Mouse (Mus musculus): Measurements from ENCODE around the gene Ighmbp2.

Gene Ighmbp2

DNA sequence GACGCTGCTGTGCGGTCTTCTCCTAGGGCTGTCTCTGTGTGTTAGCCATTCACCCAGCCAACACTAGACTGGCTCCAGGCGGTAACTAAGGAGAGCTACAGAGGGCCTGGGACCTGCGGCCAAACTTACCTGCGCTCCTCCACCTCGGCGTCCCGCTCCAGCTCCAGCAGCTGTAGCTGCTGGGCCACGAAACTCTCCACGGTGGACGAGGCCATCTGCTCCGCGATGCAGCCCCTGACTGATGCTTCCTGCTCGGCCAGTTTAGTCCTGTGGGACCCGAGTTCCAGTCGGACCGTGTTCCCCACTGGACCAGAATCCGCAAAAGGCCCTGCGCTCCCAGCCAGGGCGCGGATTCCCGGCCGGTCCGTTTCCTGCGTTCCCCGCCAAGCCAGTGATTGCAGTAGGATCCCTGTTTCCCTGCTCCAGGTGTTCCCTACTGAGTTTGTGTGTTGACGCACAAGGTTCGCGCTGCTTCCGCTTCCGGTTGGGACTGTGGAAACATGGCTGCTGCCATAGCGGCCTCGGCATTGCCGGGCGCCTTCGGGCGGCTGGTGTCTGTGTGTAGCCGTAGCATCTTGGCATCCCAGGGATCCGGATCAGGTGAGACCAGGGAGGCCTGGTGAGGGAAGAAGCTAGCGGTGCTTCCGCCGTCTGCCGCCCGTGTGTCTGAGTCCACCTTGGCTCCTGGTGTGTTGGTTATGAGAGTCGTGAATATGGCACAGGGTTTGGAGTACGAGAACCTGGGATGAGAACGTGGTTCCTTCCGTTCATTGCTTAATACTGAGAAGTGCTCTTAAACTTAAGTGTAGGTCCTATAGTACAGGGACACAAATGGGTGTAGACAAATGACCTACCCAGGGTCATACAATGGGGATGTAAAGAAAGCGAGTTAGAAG lies at the start of gene Ighmbp2, which contains the start of gene Mrpl21:
Ighmbp2 (minus strand) TSS at position 446 of the 896 bp plus-strand sequence.
Mrpl21 (plus strand) TSS at position 330 of the 896 bp plus-strand sequence.
- DNase-seq, result peak; percentile 92 to 95

DNA sequence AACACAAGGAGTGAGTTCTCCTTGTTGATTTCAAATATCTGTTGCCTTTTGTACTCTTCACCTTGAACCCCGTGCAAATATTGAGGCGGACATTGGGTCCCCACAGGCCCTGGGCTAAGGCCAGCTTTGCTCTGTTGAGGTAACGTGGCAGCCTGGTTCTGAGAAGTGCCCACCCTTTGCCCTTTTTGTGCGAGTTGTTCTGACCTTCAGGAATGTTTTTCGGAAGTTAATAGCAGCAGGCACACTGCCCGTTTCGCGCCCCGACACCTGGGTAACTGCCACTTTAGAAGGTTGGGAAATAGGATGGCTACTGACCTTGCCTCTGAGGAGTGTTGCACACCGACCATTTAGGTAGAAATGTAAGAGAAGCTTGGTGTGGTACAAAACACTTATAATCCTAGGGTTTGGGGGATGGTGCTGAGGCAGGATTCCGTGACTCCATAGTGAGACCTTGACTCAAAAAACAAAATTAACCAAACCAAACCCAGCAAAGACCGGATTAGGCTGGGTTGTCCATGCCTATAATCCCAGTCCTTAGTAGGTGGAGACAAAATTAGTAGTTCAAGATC lies 43.7 kb upstream of the Ighmbp2 start:
- peak; percentile 39 to 59 for DNase-seq

DNA sequence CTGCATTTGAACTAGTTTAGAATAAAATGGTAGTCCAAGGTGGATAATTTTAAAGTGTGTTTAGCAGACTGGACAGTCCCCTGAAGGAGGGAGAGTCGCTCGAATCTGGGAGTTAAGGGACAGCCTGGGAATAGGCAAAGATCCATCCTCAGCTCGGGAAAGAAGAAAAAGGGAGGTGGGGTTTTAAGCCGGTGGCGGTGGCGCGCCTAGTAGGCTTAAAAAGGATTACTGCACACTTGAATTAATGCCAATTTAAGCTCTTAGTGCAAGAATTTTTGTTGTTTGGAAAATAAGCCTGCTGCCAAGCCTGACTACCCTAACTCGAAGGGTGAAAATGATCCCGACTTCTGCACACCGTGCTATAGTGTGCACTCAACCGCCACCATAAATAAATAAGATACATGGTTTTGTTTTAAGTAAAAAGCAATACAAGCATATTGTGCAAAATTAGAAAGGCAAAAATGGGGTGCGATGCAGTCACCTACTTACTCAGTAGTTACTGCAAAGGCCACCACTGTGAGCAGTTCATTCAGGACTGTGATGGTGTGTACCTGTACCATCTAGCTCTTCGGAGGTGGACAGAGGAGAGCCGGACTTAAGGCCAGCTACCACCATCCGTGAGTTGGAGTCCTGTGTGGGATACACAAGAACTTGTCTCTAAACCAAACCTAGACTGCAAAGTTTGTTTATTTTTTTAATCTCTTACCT lies 43.1 kb upstream of the Ighmbp2 start:
- peak; percentile 35 to 62 for DNase-seq

DNA sequence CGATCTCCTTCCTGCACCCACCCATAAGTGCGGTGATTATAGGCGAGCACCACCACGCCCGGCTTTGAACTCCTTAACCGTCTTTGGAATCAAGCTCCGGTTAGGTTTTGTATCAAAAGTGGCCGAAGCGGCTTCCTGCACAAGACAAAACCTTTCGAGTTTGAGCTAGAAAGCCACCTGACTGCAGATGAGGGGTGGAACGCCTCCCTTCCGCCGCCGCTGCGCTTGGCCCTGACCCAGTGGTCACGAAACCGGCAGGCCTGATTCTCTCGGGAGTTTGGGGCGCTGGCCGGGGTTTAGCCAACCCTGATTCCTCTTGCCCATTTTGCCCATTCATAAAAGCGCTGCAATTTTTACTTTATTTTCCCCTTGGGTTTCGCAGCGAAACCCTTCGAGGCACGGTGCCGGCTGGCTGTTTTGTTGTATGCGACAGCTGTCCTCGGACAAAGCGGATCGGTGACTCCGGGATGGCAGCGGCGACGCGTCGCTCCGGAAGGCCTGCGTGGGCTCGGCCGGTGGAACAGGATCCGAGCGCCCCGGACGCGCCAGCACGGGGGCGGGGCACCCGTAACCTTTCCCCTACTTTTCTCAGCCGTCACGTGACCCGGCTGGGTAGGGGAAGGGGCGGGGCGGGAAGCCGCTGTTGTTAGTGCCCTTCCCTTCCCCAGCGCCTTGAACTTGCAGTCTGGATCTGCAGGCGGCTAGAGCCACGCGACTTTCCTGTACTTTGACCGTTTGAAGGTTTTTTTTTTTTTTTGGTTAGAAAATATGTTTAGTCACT lies 42.3 kb upstream of the Ighmbp2 start:
- peak; percentile 96 to 98 for DNase-seq

DNA sequence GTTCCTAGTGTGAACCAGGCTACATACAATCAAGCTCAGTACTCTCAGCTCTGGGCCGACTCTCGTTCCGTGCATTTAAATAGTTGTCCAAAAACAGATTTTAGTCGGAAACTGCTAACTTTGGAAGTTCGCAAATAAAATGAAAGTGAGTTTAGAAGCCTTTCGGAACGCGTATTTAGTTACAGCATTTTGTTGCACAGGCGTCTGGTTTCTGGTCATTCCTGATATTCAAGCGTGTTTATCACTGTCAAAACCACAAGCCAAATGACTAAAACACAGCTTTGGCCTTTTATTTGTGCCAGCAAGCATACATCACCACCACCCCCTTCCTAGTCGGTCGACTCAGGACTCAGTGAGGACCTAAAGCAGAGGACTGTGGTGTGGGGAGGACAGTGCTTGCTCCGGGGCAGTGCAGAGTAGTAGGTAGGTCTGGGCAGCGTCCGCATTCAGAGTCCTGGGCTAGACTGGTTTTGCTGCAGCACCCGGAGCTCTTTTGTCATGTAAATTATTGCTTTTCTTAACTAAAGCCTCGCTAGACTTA lies 41.5 kb upstream of the Ighmbp2 start:
- peak; percentile 33 to 57 for DNase-seq

DNA sequence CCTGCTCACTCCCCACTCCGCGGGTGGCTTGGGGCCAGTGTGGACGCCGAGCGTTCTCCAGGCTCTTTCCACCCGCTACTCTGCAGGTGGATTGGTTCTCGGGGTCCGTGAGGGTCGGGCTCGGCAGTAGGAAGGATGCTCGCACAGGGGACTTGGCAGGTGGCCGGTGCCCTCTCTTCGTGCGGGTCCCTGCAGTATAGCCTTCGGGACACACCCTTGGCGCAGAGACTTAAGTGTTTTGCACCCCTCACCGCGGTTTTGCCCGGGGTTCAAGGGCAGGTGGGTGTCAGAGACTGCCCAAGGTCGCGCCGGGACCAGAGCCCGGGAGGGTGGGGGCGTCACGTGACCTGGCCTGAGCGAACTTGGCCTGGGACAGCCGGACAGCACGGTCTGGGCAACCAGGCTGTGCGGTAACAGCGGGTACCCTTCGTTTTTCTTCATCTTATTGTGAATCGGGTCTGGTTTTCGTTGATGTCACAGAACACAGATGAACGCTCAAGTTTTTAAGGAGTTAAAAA lies 41.0 kb upstream of the Ighmbp2 start:
- DNase-seq, result peak; percentile 80 to 86

DNA sequence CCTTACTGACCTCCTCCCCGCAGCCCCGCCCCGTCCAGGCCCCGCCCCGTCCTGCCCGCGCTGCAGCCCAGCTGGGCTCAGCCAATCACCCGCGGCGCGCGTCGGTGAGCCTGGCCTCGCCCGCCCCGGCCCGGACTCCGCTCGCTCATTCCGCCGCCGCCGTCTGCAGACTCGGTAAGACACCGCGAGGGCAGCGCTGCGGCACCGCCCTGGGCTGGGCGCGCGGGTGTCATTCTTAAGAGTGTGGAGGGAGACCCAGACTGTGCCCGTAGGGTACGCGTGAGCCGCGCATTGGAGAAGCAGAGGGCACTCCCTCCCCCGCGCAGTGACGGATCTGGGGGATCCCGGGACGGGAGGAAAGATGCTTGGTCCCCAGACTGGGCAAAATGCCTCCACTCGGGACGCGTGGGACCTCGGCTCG lies 40.4 kb upstream of the Ighmbp2 start:
- peak; percentile 93 to 96 for DNase-seq

DNA sequence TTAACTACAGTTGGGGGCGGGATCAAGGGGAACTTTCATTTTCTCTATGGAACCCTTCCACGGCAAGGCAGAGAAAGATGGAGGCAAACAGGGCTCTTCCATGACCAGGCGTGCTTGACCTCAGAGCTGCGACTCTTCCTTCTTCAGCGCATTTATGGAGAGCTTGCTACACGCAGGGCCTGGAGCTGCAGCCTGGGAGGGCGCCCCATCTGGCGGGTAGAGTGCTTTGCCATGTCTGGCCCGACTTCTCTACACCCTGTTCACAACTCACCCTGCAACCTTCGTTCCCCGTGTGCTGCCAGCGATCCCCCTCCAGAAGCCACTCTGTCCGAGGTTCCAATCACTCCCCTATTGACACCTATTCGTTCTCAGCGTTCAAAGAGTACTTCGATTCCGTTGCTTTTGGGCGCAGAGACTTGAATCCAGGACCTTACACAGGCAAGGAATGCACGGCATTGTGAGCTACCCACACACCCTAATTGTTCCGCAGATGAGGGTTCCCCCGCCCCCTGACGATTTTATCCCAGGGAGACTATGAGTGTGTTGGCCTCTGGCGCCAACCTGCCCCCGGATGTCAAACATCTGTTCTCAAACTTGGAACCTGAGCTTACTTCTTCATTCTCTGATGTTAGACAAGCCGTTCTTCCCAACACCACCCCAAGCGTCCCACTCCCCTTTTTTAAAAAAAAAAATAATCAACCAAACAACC lies 39.6 kb upstream of the Ighmbp2 start, which contains the start of gene Cpt1a:
Cpt1a (plus strand) TSS at position 74 of the 709 bp plus-strand sequence.
- peak; percentile 61 to 81 for DNase-seq

DNA sequence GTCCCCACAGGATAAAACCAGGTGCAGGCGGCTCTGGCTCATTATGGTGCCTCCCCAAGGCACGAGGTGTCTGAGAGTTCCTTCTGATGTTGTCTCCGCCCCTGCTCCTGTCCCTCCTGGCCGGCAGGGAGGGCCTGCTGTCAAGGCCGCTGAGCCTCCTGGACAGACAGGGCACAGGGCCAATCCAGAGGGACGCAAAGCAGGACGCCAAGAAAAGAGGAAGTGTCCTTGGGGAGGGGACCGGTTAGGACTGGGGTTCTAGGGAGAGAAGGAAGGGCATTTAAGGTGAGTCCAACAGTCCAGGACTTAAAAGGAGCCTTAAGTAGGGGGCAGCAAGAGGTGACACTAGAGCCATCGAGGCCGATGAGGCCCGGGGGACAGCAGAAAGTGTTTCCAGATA lies 38.8 kb upstream of the Ighmbp2 start:
- DNase-seq, result peak; percentile 86 to 92

DNA sequence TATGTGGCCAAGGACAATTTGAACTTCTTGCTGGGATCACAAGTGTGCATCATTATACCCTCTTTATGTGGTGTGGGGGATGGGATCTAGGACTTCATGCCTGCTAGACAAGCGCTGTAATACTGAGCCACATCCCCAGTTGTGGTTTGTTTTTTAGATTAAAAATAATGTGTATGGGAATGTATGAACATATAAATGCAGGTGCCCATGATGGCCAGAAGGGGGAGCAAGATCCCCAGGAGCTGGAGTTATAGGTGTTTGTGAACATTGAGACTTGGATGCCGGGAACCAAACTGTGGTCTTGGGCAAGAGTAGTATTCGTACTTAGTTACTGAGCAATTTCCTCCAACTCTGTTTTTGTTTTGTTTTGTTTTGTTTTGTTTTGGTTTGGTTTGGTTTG lies 38.0 kb upstream of the Ighmbp2 start:
- no peak for DNase-seq

DNA sequence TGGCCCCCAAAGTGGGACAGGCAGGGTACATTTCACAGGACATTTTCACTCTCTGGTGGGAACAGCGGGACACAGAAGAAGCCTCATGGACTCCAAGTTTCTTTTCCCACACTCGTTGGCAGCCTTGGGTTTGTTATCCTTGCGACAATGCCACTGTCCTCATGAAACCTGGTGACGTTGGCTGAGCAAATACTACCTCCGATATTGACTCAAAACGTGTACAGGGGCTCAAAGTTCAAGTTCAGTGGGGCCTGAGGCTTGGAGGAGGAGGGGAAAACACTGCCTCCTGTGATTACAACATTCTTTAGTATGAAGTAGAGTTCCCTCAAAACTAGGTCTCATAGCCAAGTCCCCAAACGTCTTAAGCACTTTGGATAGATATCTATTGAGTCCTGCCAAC lies 37.3 kb upstream of the Ighmbp2 start:
- no peak for DNase-seq

DNA sequence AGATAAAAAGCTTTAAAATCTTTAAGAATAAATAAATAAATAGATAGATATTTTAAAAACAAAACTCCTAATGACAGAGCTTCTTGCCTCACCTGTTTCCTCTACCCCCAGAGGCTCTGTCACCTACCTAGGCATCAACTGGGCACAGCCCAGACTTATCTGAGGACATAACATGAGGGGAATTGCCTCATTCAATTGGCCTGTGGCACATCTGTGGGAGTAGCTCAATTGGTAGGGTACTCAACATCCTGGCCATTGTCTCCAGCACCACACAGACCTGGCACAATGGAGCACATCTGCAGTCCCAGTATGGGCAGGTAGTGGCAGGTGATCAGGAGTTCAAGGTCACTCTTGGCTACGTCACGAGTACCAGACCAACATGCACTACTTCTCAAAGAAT lies 36.5 kb upstream of the Ighmbp2 start:
- no peak for DNase-seq

DNA sequence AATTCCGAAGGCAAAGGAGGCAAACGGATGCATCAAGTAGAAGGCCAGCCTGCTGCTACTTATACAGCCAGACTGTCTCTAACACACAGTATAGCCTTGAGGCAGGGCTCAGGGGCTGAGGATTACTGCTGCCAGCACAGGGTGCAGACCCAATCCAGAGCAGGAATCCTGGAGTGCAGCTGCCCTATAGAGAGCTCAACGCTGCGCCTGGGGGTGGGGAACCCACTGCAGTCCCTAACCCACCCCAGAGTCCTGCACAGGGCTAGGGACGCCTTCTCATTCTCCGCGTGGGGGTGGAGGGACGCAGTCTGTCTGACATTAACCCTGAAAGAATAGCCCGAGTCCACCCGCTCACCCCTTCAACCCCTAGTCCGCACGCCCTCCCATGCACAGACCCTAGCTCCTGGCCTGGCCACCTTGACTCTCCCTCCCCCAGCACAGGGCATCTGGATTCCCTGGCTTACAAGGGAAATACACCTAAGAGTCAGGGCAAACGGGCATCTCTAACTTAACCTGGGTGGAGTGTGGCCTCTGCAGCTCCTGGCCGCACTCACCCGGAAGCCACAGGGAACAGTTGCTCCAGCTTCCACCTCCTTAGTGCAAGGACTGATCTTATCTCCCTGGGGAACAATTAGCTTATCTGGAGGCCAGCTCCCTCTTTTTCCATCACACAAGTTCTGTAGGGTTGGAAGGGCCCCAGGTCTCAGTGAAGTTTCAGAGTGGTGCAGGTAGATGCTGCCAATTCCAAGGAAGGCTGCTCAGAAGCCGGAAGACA lies 24.5 kb upstream of the Ighmbp2 start:
- DNase-seq, result no peak

DNA sequence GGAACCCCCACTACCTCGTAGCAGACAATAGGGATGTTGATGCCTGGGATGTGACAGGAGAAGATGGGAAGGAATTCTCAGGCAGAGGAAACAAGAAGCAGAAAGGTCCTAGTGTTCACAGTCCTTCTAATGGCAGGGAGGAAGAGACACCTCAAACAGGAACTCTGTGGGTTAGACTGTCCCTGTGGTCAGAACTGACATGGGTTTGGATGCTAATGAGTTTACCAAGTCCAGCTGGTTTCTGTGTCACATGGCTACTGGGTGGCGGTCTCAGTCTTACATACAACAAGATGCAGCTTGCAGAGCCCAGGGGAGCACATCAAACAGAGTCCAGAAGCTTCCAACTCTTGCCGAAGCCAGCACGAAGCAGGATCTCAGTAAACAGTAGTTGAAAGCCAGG lies 21.2 kb upstream of the Ighmbp2 start:
- no peak for DNase-seq

DNA sequence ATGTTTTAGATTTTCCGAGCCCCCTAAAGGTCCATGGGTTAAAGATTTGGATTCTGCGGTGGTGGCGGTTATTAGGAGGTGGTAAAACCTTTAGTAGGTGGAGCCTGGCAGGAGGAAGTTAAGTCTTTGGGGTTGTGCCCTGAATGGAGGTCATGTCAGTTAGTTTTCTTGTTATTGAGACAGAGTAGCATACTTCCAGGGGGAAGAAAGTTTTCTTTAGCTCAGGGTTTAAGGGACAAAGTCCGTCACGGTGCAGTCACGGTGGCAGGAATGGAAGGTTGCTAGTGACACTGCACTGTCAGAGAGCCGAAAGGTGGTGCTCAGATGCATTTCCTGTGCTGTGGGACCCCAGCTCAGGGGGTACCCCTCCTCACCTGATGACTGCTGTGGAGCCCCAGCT lies 15.0 kb upstream of the Ighmbp2 start:
- DNase-seq, result no peak

DNA sequence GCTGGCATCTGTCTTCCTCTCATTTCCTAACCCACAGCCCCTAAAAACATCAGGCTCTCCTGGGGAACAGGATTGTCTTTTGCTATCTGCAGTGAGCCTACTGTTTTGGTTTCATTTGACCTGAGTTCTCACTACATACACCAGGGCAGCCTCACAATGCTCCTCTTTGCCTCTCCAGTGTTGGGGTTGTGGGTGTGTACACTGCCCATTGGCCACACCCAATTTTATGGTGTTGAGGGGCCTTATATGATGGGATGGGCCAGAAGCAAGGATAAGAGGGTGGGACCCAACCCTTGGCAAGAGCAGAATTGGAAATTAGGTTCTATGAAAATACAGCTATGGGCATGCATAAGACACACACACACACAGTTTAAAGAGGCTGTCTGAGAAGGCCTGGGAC lies 14.2 kb upstream of the Ighmbp2 start:
- DNase-seq, result no peak

DNA sequence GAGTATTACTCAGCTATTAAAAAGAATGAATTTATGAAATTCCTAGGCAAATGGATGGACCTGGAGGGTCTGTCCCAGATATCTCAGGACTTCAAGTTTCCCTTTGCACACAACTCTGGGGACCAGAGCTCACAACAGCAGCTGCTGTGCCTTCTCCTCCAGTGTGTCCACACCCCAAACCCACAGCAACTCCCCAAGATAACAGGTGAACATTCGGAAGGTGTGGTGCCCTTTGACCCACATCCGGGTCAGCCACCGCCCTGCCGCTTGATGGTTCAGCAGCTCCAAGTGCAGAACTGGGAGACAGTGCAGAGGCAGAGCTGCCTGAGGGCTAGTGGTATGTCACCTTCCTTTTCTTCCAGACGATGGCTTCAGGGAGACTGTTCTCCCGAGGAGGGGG lies 12.4 kb upstream of the Ighmbp2 start:
- DNase-seq, result no peak

DNA sequence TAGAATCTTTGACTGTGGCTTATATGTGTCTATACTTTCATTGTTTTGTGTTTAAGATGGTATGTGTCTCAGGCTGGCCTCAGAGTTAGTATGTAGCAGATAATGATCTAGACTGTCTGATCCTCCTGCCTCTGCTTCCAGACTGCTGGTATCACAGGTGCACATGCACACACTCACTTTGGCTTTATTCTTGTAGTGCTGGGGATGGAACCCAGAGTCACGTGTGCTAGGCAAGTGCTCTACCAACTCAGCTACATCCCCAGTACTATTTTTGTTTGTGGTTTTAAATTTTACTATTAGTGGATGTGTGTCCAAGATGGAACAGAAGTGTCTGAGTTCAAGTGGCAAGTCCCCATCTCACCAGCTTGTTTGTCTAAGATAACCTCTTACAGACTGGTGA lies 10.2 kb upstream of the Ighmbp2 start:
- no peak for DNase-seq

DNA sequence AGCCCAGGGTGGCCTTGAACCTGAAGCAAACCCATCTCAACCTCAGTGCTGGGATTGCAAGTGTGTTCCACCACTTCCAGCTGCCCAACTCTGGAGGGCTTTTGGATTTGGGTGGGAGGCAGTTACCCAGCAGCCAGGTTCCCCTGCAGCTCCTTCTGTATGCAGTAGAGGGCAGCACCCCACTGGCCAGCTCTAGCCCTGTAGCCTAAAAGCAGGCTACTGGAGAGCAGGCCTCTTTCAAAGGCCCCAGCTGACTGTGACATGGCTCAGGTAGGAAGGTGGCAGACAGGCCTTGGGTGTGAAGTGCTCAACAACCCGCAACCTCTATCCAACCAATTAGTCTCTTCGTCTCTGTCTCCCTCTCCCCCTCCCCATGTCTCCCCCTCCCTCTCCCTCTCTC lies 9.2 kb upstream of the Ighmbp2 start:
- DNase-seq, result peak; percentile 78 to 81

DNA sequence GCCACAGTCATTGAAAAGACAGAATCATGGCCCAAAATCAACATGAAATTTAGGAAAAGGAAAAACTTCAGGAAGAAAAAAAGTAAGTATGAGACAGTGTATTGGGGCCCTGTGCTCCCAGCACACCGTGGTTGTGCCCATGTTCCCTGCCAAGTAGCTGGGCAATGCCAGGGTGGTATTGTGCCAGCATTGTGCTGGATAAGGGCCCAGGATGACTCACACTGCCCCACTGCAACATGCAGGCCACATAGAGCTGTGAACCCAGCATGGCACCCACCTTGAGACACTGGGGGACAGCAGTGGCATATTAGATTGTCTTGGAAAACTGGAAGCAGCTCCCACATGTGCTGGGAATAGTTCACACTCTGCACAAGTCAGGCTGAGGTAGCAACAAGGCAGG lies 6.2 kb upstream of the Ighmbp2 start:
- DNase-seq, result no peak

DNA sequence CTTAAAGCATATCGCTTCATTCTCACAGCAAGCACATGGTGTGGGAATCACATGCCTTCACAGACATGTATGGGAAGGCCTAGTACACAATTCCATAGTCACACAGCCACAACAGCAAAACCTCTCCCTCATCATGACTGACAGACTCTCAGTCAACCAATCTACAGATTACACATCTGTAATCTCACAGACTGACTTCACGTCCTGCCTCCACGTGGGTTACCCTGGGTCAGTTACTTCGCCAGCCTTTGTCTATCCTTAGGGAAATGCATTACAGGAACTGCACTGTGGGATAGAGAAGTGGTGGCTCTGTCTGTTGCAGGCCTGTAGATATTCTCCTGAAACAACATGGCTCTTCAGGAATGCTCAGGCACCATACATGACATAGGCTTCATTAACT lies 931 bp downstream of the Ighmbp2 start:
- DNase-seq, result no peak

Data from kidney, postnatal 4 days (tissue).